Mouse (Mus musculus): Measurements from ENCODE around the gene Cds1.

Gene Cds1

GRCm38 (mm10) chr5:101779376-101779863, 14.5 kb downstream of the Cds1 start:
- DNase-seq = no peak

- no peak for DNase-seq
Measured at GRCm38 (mm10) chr5:101780918-101781317, 16.0 kb downstream of the Cds1 start.

- DNase-seq = no peak
Measured at GRCm38 (mm10) chr5:101784328-101784727, 19.4 kb downstream of the Cds1 start.

DNA sequence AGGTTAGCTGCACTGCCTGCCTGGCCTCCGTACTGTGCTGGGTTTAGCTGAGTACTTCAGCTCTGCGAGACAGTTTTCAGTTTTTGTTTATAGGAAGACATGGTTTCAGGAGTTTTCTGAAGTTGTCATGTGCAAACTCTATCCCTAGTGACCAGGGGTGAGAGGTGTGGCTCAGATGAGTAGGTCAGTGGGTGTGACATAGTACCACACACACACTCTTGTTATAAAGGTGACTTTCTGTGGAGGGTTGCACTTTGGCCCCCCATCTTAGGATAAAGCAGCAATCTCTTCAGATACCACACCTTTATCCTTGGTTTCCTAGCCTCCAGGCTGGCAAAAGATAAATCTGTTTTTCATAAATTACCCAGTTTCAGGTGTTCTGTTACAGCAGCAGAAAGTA, 19.9 kb downstream of the Cds1 start:
- no peak for DNase-seq

DNA sequence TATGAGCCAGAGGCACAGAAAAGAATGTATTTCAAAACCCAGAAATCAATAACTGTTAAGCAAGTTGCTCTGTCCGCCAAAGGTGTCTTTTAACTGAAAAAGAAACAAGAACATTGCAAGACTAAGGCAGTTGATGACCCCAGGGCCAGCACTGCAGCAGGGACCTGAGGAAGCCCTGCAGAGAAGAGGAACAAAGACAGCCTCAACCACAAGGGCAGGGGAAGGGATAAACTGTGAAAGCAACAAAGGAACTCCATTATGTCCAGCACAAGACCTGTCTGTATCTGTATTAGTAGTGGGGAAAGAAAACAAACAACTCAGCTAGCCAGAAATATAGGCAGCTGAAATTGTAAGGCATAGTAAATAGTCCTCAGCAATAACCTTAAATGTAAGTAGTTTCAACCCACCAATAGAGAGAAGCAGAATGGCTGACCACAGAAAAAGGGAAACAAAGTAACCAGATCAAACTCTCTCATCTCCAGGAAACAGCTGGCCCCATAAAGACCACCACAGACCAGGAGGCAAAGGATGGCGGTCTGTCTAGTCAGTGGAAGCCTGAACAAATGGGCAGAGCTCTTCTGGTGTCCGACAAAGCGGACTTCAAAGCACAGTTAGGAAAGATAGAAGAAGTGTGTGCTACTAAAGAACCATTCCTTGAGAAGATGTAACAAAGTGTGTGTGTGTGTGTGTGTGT, 21.1 kb downstream of the Cds1 start:
- no peak for DNase-seq

DNA sequence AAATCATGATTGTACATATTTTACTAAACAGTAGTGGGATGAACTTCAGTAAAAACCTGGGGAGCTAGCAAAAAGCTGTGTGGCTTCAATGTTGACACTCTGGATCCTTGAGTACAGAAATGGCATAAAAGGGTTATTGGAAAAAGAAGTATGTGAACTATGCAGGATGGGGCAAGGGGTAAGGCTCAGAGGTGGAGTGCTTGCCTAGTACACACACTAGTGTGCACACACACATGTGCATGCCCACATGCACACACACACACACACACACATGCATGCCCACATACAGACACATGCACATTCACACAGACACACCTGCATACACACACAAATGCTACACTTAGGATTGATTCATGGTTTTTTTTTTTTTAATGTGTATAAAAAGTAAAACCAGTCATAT, 24.8 kb downstream of the Cds1 start:
- DNase-seq = no peak

GRCm38 (mm10) chr5:101790560-101790959, 25.6 kb downstream of the Cds1 start:
- no peak for DNase-seq

DNA sequence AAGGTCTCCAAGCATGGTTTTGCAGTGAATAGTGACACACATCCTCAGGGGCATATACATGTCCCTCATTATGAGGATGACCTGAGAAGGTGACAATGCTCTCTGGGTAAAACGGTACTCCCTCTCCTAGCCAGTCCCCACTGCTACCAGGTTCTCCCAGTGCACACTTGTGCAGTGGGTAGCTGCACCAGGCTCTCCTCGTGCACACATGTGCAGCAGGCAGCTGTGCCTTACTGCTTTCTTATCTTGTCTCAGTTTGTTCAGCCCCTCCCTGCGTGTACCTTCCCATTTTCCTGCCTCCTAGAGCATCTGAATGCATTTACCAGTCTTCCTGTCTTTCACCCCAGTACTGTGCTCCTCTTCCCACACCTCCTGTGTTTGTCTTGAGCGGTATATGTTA, 27.7 kb downstream of the Cds1 start:
- DNase-seq = no peak

- no peak for DNase-seq
Measured at GRCm38 (mm10) chr5:101801891-101802290, 37.0 kb downstream of the Cds1 start.

- DNase-seq = no peak
Measured at GRCm38 (mm10) chr5:101802358-101803022, 37.6 kb downstream of the Cds1 start.

DNA sequence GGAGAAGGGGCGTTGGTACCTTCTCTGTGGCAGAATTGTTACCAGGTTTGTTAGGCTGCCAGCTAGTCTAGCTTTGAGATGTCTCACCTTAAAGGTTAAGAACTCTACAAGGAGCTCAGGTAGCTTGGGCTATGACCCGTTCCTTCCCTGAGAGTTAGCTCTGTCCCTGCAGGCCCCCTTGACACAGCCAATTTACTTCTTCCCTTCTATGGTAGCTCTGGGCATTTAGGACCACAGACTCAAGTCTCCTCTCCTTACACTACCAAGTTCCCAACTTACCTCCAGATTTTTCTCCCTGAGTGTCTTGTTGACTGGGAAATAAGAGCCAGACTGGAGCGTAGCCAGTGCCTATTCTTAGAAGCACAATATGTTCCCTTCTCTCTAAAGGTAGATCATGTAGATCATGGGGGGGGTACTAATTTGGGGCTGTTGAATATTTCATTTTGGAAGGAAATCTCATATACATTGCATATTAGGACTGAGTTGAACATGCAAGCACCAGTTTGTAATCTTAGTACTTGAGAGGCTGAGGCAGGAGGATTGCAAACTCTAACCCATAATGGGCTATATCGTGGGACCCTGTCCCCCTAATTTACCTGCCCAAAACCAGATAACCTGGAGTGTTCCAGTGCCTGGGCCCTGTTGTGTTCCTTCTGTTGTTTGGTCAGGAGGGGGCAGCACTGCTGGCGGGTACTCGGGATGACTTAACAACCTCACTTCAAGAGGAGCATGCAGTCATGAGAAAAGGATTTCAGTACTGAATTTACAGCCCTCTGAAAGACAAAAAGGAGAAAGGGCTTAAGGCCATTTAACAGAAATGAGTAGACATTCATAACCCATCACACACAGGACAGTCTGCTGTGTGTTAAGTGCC, 46.6 kb downstream of the Cds1 start:
- no peak for DNase-seq

DNA sequence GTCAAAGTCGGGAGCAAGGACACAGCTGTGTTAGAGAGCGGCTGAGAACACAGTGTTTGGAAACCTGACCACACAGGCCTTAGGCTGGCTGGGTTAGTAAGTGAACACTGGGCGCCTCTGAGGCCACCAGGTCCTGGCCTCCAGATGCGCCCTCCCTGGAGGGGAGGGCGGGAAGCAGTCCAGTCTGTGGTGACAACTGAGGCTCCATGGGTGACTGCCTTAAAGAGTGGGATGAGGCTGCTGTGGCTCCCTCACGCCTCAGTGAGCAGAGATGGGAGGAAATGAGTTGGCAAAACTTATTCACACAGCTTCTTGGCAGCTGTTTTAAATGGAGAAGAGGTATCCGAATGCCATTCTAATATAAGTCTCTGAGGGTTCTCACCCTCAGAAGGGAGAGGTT, 51.9 kb downstream of the Cds1 start:
- no peak for DNase-seq

GRCm38 (mm10) chr5:101819216-101819615, 54.3 kb downstream of the Cds1 start:
- DNase-seq = no peak

DNA sequence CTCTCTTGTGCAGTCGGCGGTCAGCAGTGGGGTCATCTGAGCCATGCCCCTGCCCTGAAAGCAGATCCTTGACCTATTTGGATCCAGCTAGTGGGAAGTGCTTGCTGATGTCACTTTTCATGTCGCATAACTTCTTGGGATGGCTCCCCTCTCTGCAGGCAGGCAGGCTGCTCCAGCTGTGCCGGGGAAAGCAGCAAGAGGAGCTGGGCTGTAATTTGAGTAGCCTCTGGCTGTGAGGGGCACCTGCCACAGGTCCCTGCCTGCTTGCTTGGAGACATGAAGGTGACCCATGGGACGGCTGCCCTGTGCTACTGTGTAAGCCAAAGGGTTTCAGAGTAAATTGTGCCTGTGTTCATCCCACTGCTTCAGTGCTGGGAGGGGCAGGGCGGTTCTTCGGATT, 54.9 kb downstream of the Cds1 start:
- no peak for DNase-seq

DNA sequence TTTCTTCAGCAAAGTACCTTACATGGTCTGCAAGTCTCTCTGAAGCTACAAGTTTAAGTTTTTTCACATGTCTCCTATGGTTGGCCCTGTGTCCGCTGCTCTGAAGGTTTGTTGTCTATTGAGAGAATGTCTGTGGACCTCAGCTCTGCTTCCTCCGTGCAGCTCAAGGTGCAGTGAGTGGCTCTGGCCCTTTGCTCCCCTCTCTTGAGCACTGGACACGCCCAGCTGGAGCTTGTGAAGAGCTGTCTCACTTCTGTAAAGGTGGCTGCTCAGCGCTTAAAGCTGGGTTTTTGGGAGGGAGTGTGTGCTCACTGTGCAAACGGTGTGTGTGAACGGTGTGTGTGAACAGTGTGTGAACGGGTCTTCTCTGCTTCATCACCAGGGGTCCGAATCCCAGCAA, 56.1 kb downstream of the Cds1 start:
- DNase-seq = no peak

- DNase-seq = no peak
Measured at GRCm38 (mm10) chr5:101821491-101822310, 56.8 kb downstream of the Cds1 start.

DNA sequence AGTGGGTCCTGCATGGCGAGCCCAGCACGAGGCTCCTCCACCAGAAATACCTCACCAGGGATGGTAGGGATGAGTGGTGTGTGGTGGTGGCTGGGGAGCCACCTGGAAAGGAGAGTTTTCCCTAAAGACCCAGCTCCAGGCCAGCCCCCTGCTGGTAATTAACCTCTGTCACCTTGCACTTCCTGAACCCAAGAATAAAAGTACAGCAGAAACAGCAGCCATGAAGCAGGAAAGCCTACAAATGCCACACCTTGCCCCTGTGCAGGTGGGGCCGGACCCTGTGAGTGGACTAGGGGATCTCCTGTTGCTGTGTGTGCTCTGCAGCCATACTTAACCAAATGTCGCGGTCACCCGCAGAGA, 57.4 kb downstream of the Cds1 start:
- no peak for DNase-seq

DNA sequence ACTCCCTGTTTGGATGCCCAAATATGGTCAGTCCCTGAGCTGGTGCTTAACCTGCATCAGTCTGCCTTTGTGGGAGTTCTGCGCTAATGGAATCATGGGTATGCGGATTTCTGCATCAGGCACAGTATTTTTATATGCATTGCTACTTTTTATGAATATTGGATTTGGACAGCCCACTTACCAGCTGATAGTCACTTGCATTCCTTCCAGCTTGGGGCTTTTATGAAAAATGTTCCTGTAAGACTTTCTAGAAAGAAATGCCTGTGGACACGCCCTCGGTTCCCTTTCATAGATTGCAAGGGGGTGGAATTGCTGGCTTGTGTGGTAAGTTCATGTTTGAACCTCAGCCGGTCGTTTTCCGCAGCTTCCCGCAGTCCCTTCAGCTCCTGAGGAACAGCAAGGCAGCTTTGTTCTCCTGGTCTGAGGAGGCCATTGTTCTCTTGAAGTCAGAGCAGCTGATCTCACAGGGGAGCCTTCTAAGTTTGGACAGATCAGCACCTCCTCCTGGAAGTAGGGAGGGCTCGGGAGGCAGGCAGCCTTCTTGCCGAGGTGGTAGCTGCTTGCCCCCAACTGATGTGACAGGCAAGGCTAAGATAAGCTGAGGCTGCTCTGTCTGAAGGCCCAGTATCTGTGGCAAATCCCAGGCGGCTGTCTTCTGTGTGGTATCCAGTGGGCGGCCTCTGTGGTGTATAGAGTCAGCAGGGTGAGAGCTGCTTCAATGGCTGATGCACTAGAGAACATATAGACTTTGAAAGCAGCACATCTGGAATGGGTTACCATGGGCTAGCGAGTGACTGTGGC, 60.4 kb downstream of the Cds1 start:
- DNase-seq = no peak

DNA sequence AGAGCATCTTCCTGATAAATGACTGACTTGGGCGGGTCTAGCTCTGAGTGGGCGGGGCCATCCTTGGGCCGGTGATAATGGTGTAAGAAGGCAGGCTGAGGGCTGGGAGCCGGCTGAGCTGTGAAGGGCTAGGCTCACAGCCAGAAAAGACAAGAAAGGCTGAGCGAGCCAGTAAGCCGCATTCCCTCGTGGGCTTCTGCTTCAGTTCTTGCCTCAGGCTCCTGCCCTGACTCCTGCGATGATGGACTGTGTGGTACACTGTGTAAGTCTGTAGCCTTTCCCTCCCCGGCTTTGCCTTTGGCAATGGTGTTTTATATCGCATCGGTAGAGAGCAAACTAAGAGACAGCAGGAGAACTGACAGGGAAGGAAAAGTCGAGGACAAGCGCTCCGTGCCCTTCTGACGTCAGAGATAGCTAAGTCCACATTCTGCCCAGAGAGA, 61.6 kb downstream of the Cds1 start:
- no peak for DNase-seq

DNA sequence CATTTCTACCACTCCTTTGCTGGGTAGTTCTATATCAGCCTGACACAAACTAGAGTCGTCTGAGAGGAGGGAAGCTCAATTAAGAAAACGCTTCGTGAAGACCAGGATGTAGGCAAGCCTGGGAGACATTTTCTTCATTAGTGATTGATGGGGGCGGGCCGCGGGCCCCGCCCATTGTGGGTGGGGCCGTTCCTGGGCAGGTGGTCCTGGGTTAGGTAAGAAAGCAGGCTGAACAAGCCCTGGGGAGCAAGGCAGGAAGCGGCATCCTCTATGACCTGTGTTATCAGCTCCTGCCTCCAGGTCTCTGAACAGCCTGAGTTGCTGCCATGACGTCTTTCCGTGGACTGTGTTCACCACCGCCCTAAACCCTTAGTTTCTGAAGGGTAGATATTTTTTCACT, 62.5 kb downstream of the Cds1 start:
- DNase-seq = no peak

- DNase-seq = no peak
Measured at GRCm38 (mm10) chr5:101828932-101829331, 64.0 kb downstream of the Cds1 start.

DNA sequence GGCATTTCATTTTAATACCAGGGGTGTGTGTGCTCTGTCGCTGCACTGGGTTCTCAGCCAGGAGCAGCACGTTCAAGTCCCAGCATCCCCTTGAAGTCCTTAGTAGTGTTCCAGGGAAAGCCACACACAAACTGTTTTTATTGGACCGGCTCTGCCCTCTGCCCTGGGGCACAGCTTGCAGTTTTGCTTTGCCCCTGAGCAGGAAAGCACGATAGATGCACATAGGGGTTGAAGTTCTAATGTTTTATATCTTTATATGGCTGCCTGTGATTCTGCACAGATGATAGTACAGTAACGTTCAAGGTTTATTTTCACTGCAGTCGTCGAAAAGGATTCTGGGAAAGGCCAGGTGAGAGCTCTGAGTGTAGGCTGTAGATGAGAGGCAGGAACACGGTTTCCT, 65.2 kb downstream of the Cds1 start:
- DNase-seq = no peak

Data from right cerebral cortex, postnatal 25 days (tissue).